Mouse (Mus musculus) lung, postnatal 10 days (tissue): ENCODE measurements around the gene Chst8.

Experiments
- DNase-seq: peaks from one replicate; pipeline ENCODE4 v3.0.0; 2021

Gene Chst8

GRCm38 (mm10) chr7:34799404-34799771, 13.1 kb downstream of the Chst8 start:
- no peak for DNase-seq

- peak; percentile 25 for DNase-seq
These were observed 13.8 kb downstream of the Chst8 start for GRCm38 (mm10) chr7:34798441-34799403.

- no peak for DNase-seq
These were observed 14.5 kb downstream of the Chst8 start for GRCm38 (mm10) chr7:34798039-34798438.

GRCm38 (mm10) chr7:34790459-34790858, 22.1 kb downstream of the Chst8 start:
- DNase-seq, result no peak

GRCm38 (mm10) chr7:34787171-34787570, 25.3 kb downstream of the Chst8 start:
- no peak for DNase-seq

GRCm38 (mm10) chr7:34785052-34785451, 27.5 kb downstream of the Chst8 start:
- no peak for DNase-seq

- DNase-seq, result no peak
These were observed 28.0 kb downstream of the Chst8 start for GRCm38 (mm10) chr7:34784469-34784868.

GRCm38 (mm10) chr7:34781988-34782387, 30.5 kb downstream of the Chst8 start:
- no peak for DNase-seq

- DNase-seq, result no peak
These were observed 31.3 kb downstream of the Chst8 start for GRCm38 (mm10) chr7:34781217-34781616.

- DNase-seq, result no peak
These were observed 34.1 kb downstream of the Chst8 start for GRCm38 (mm10) chr7:34778426-34778825.

GRCm38 (mm10) chr7:34775659-34776058, 36.9 kb downstream of the Chst8 start:
- DNase-seq, result no peak

- no peak for DNase-seq
These were observed 37.6 kb downstream of the Chst8 start for GRCm38 (mm10) chr7:34774947-34775346.

- DNase-seq, result no peak
These were observed 38.5 kb downstream of the Chst8 start for GRCm38 (mm10) chr7:34774020-34774419.

- DNase-seq, result no peak
These were observed 39.2 kb downstream of the Chst8 start for GRCm38 (mm10) chr7:34773309-34773708.

GRCm38 (mm10) chr7:34769531-34769930, 43.0 kb downstream of the Chst8 start:
- no peak for DNase-seq

GRCm38 (mm10) chr7:34764250-34765148, 48.0 kb downstream of the Chst8 start:
- no peak for DNase-seq

- DNase-seq, result peak; percentile 18
These were observed 53.1 kb downstream of the Chst8 start for GRCm38 (mm10) chr7:34759378-34759822.

GRCm38 (mm10) chr7:34758721-34759120, 53.8 kb downstream of the Chst8 start:
- DNase-seq, result no peak

- DNase-seq, result no peak
These were observed 55.0 kb downstream of the Chst8 start for GRCm38 (mm10) chr7:34757513-34757912.

GRCm38 (mm10) chr7:34753140-34753886, 59.2 kb downstream of the Chst8 start:
- DNase-seq, result peak; percentile 13

- DNase-seq, result peak; percentile 78
These were observed 60.3 kb downstream of the Chst8 start for GRCm38 (mm10) chr7:34752151-34752762.

GRCm38 (mm10) chr7:34750350-34750749, 62.2 kb downstream of the Chst8 start:
- no peak for DNase-seq
